Mouse (Mus musculus) spleen, embryonic (tissue): Measurements from ENCODE around the gene Copg1.

Experiments
- CTCF ChIA-PET: fragments of 350-600 bp; sonication (Branson Sonifier 250); formaldehyde crosslinking; loops from one replicate; lab custom pipeline; 2022; lab: Charles Lee

The Copg1 gene

GRCm38 (mm10) chr6:87887594-87888233, at the start of gene Copg1:
Gene Copg1 (plus strand): TSS chr6:87887814.
- CTCF ChIA-PET = no interaction called here

- CTCF ChIA-PET = interaction anchor here (0.8 kb wide), 1 partner anchor 11 kb away, joined by 3 read pairs; no protein-coding TSS in a partner anchor
Observed at GRCm38 (mm10) chr6:87838551-87839197, 48.9 kb upstream of the Copg1 start, which contains the start of gene Isy1. Gene Isy1 (minus strand): TSS chr6:87838798.

- CTCF ChIA-PET = interaction anchor here (0.8 kb wide), 1 partner anchor 10 kb away, joined by 3 read pairs; no protein-coding TSS in a partner anchor
Observed at GRCm38 (mm10) chr6:87839797-87840341, 47.7 kb upstream of the Copg1 start.

GRCm38 (mm10) chr6:87841635-87842034, 46.0 kb upstream of the Copg1 start:
- CTCF ChIA-PET = no interaction called here

- CTCF ChIA-PET = interaction anchor here (0.5 kb wide), 1 partner anchor 1349 kb away, joined by 3 read pairs; no protein-coding TSS in a partner anchor
Observed at GRCm38 (mm10) chr6:87842254-87842653, 45.4 kb upstream of the Copg1 start.

GRCm38 (mm10) chr6:87845031-87845695, 42.5 kb upstream of the Copg1 start:
- CTCF ChIA-PET = no interaction called here

- CTCF ChIA-PET = interaction anchor here (0.7 kb wide), 1 partner anchor 57 kb away, joined by 3 read pairs; no protein-coding TSS in a partner anchor
Observed at GRCm38 (mm10) chr6:87846813-87847212, 40.8 kb upstream of the Copg1 start.

GRCm38 (mm10) chr6:87849780-87850154, 37.8 kb upstream of the Copg1 start:
- CTCF ChIA-PET = interaction anchor here (0.9 kb wide), 1 partner anchor 10 kb away, joined by 3 read pairs; no protein-coding TSS in a partner anchor

- CTCF ChIA-PET = interaction anchor here (0.9 kb wide), 1 partner anchor 11 kb away, joined by 3 read pairs; no protein-coding TSS in a partner anchor
Observed at GRCm38 (mm10) chr6:87850155-87850899, 37.3 kb upstream of the Copg1 start.

GRCm38 (mm10) chr6:87850900-87851614, 36.6 kb upstream of the Copg1 start, which contains the start of gene Cnbp:
Gene Cnbp (minus strand): TSS chr6:87851106.
- CTCF ChIA-PET = no interaction called here

- CTCF ChIA-PET = interaction anchor here (0.5 to 0.6 kb wide), 3 partner anchors 31 to 1317 kb away, joined by 3 to 4 read pairs (median 3); no protein-coding TSS in a partner anchor
Observed at GRCm38 (mm10) chr6:87851871-87852270, 35.7 kb upstream of the Copg1 start.

- CTCF ChIA-PET = no interaction called here
Observed at GRCm38 (mm10) chr6:87853446-87853845, 34.2 kb upstream of the Copg1 start.

GRCm38 (mm10) chr6:87857071-87857470, 30.5 kb upstream of the Copg1 start:
- CTCF ChIA-PET = no interaction called here

GRCm38 (mm10) chr6:87866211-87866610, 21.4 kb upstream of the Copg1 start:
- CTCF ChIA-PET = no interaction called here

GRCm38 (mm10) chr6:87867256-87867655, 20.4 kb upstream of the Copg1 start:
- CTCF ChIA-PET = no interaction called here

GRCm38 (mm10) chr6:87868871-87869506, 18.6 kb upstream of the Copg1 start:
- CTCF ChIA-PET = no interaction called here

- CTCF ChIA-PET = no interaction called here
Observed at GRCm38 (mm10) chr6:87870440-87870839, 17.2 kb upstream of the Copg1 start.

GRCm38 (mm10) chr6:87871240-87871639, 16.4 kb upstream of the Copg1 start:
- CTCF ChIA-PET = no interaction called here

- CTCF ChIA-PET = no interaction called here
Observed at GRCm38 (mm10) chr6:87873104-87873503, 14.5 kb upstream of the Copg1 start.

- CTCF ChIA-PET = no interaction called here
Observed at GRCm38 (mm10) chr6:87873963-87874362, 13.7 kb upstream of the Copg1 start.
